Comparison of ENCODE assay signal across 8 mouse cellular contexts in the genomic region with DNA sequence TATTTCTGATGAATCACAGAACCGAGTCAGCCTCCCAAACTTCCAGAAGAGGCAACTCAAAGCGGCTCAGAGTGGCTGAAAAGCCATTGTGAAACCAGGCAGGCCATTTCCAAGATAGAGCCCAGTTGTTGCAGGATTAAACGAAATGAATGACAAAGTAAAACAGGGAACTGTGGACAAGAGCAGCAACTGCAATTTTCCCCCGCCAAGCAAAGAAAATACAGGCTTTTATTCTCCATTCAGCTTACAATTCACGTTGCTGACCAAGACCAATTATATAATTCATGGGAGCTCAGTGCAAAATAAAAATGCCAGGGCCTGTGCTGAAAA. TPM values are rescaled to one million over a fixed set of nuclear protein-coding genes. Genes with fewer than 3 reads are reported as not detected.
DNase-seq lines count a peak whose midpoint lies in the region; ATAC-seq lines count a peak whose summit lies in the region.

No protein-coding gene starts in this region.

- H3K36me3 ChIP-seq in hindbrain, embryonic 12.5 days, result no peaks in the 10 kb centered on the region
- no peaks in the 10 kb centered on the region for H3K36me3 ChIP-seq in liver, embryonic 12.5 days
- no peaks in the 10 kb centered on the region for H3K36me3 ChIP-seq in neural tube, embryonic 15.5 days

- H3K4me2 ChIP-seq in hindbrain, embryonic 12.5 days (replicated peaks), result peak overlapping the region; percentile 50
- H3K4me2 ChIP-seq in liver, embryonic 12.5 days, result peak overlapping the region; percentile 45
- peak overlapping the region; percentile 67 for H3K4me2 ChIP-seq in neural tube, embryonic 15.5 days

- ATAC-seq in hindbrain, embryonic 12.5 days (ENCODE audit: low FRiP score), result peak; percentile 20; the same call in 1 of the 2 replicates
- no peak for ATAC-seq in liver, embryonic 12.5 days
- ATAC-seq in neural tube, embryonic 15.5 days (ENCODE audit: low FRiP score), result peak; percentile 42; the same call in 1 of the 2 replicates
- no peak for ATAC-seq in megakaryocyte, adult 5-6 weeks (ENCODE audit: poor library complexity, severe bottlenecking)

- H3K27me3 ChIP-seq in hindbrain, embryonic 12.5 days, result no peaks in the 10 kb centered on the region
- H3K27me3 ChIP-seq in liver, embryonic 12.5 days (replicated peaks), result no peaks in the 10 kb centered on the region; the same call in 1 of the 2 replicates
- H3K27me3 ChIP-seq in neural tube, embryonic 15.5 days (replicated peaks), result no peaks in the 10 kb centered on the region

- peaks cover 10% of the 10 kb centered on the region; the same call in 1 of the 2 replicates for H3K4me1 ChIP-seq in hindbrain, embryonic 12.5 days
- no peaks in the 10 kb centered on the region for H3K4me1 ChIP-seq in liver, embryonic 12.5 days
- H3K4me1 ChIP-seq in neural tube, embryonic 15.5 days, result peaks cover 10% of the 10 kb centered on the region

- peak overlapping the region; percentile 34 for H3K4me3 ChIP-seq in hindbrain, embryonic 12.5 days
- H3K4me3 ChIP-seq in liver, embryonic 12.5 days, result no peak overlapping the region
- H3K4me3 ChIP-seq in neural tube, embryonic 15.5 days (replicated peaks), result peak overlapping the region; percentile 45

- H3K9me3 ChIP-seq in hindbrain, embryonic 12.5 days (replicated peaks), result no peaks in the 10 kb centered on the region
- no peaks in the 10 kb centered on the region for H3K9me3 ChIP-seq in liver, embryonic 12.5 days (replicated peaks)
- no peaks in the 10 kb centered on the region for H3K9me3 ChIP-seq in neural tube, embryonic 15.5 days (replicated peaks)

- WGBS in hindbrain, embryonic 12.5 days, result 8% methylated on average over 5 of the region's 5 CpGs
- 17% methylated on average over 5 of the region's 5 CpGs for WGBS in liver, embryonic 12.5 days (ENCODE audit: insufficient replicate concordance)
- 6% methylated on average over 5 of the region's 5 CpGs for WGBS in neural tube, embryonic 15.5 days

- peak; percentile 27 to 77 for DNase-seq in adrenal gland, adult (ENCODE audit: inconsistent age in 2 of 2, low spot score in 1 of 2)
- DNase-seq in adrenal gland, postnatal 25 days, result no peak
- DNase-seq in urinary bladder, postnatal 36 days (ENCODE audit: low spot score in 2 of 2), result peak; percentile 8 to 19
- no peak for DNase-seq in urinary bladder, adult 2 months (ENCODE audit: low spot score)

- H3K27ac ChIP-seq in hindbrain, embryonic 12.5 days, result no peak overlapping the region
- H3K27ac ChIP-seq in liver, embryonic 12.5 days, result no peak overlapping the region
- H3K27ac ChIP-seq in neural tube, embryonic 15.5 days (replicated peaks), result peak overlapping the region; percentile 41; the same call in 1 of the 2 replicates

- no peak overlapping the region for H3K9ac ChIP-seq in hindbrain, embryonic 12.5 days
- H3K9ac ChIP-seq in liver, embryonic 12.5 days, result no peak overlapping the region
- peak overlapping the region; percentile 55; the same call in 1 of the 2 replicates for H3K9ac ChIP-seq in neural tube, embryonic 15.5 days (replicated peaks)

RNA-seq across cellular contexts. Expression of a gene that starts 46.9 kb away (rescaled TPM):
- 7.3 and 9.0 TPM in 2 replicates for total RNA-seq in adrenal gland, postnatal 25 days (2021)
- polyA plus RNA-seq in urinary bladder, adult 2 months (2012; rRNA removed), result 1.6 and 1.8 TPM in 2 replicates
- 18.6 and 18.9 TPM in 2 replicates for polyA plus RNA-seq in hindbrain, embryonic 12.5 days (2016; fragmentation: Nextera tagmentation; extraction: Ambion mirVana)
- 0.49 and 0.60 TPM in 2 replicates for polyA plus RNA-seq in liver, embryonic 12.5 days (2016; fragmentation: Nextera tagmentation; extraction: Ambion mirVana)
- 18.3 and 18.7 TPM in 2 replicates for polyA plus RNA-seq in neural tube, embryonic 15.5 days (2015; fragmentation: Nextera tagmentation; extraction: Ambion mirVana)
- total RNA-seq in megakaryocyte, adult 5-6 weeks (2015), result not detected in 2 replicates
- total RNA-seq in megakaryocyte, adult 5-6 weeks (2017), result not detected in 2 replicates

Comparison
In these comparisons a context has a peak if more than half of its experiments do, and no peak if none do; other contexts are left out.
1. DNase-seq: peak in adrenal gland, adult (2 of 2) and urinary bladder, postnatal 36 days (2 of 2); none in adrenal gland, postnatal 25 days (single experiment) and urinary bladder, adult 2 months (single experiment).
2. ATAC-seq: peak in hindbrain, embryonic 12.5 days (single experiment) and neural tube, embryonic 15.5 days (single experiment); none in liver, embryonic 12.5 days (single experiment) and megakaryocyte, adult 5-6 weeks (single experiment).
3. Peak in every context shown above with its lines, with median percentiles within 50 percentile points of each other: H3K4me2 ChIP-seq.